Mouse (Mus musculus) erythroblast, embryonic 14.5 days (primary cell): ENCODE measurements around the gene Pygo1. TPM values are rescaled to one million over a fixed set of nuclear protein-coding genes. Genes with fewer than 3 reads are reported as not detected.

Experiments
- H3K27me3 ChIP-seq: 2 replicates; pipeline ENCODE4 v1.6.1; 2012; ENCODE audit warnings: inconsistent platforms; ENCODE audit not compliant: control insufficient read depth
- H3K36me3 ChIP-seq: 2 replicates; pipeline ENCODE4 v1.6.1; 2012; ENCODE audit warnings: mild to moderate bottlenecking, inconsistent platforms; ENCODE audit not compliant: control insufficient read depth
- H3K4me1 ChIP-seq: 2 replicates; pipeline ENCODE4 v1.6.1; 2012; ENCODE audit warnings: inconsistent platforms; ENCODE audit not compliant: control insufficient read depth
- H3K4me3 ChIP-seq: replicated peaks from 2 replicates; pipeline ENCODE3; 2012; ENCODE audit warnings: moderate library complexity, mild to moderate bottlenecking, inconsistent platforms
- H3K9me3 ChIP-seq: 2 replicates; pipeline ENCODE4 v1.6.1; 2012; ENCODE audit warnings: low read length, inconsistent platforms, mixed read lengths; ENCODE audit not compliant: control insufficient read depth
- GATA1 ChIP-seq: IDR thresholded peaks from 2 replicates; pipeline ENCODE4 v1.6.1; 2012; ENCODE audit warnings: low read length, inconsistent platforms, mixed read lengths
- TAL1 ChIP-seq: IDR thresholded peaks from 3 replicates; pipeline ENCODE4 v1.6.1; 2012; ENCODE audit warnings: low read length, inconsistent platforms, mixed read lengths
- polyA plus RNA-seq: library from polyadenylated mRNA; stranded (reverse); fragments of >175 nt; gene quantifications from 2 replicates; pipeline ENCODE4 v1.2.3, GENCODE M21; 2012

The Pygo1 gene
- polyA plus RNA-seq, 1 experiment, result not detected

DNA sequence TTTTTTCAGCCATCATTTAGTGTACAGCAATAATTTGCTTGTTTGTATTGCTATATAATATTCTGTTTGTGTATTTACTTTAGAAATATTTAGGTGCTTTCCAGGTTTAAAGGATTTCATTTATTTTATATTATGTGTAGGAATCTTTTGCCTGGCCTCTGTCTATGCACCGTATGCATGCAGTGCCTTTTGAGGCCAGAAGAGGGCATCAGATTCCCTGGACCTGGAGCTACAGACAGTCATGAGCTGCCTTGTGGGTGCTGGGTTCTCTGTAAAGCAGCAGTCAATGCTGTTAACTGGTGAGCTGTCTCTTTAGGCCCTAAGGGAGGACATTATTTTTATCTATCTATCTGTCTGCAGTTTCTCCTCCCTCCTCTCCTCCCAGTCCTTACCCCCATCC, 30.1 kb downstream of the Pygo1 start:
- Histone ChIP-seq H3K27me3 (no peaks in the 10 kb centered on the region), H3K4me3 (no peak overlapping the region), H3K36me3 (no peaks in the 10 kb centered on the region), H3K4me1 (peaks cover 13% of the 10 kb centered on the region), H3K9me3 (no peaks in the 10 kb centered on the region)
- TF ChIP-seq GATA1 (no peak), TAL1 (no peak)

DNA sequence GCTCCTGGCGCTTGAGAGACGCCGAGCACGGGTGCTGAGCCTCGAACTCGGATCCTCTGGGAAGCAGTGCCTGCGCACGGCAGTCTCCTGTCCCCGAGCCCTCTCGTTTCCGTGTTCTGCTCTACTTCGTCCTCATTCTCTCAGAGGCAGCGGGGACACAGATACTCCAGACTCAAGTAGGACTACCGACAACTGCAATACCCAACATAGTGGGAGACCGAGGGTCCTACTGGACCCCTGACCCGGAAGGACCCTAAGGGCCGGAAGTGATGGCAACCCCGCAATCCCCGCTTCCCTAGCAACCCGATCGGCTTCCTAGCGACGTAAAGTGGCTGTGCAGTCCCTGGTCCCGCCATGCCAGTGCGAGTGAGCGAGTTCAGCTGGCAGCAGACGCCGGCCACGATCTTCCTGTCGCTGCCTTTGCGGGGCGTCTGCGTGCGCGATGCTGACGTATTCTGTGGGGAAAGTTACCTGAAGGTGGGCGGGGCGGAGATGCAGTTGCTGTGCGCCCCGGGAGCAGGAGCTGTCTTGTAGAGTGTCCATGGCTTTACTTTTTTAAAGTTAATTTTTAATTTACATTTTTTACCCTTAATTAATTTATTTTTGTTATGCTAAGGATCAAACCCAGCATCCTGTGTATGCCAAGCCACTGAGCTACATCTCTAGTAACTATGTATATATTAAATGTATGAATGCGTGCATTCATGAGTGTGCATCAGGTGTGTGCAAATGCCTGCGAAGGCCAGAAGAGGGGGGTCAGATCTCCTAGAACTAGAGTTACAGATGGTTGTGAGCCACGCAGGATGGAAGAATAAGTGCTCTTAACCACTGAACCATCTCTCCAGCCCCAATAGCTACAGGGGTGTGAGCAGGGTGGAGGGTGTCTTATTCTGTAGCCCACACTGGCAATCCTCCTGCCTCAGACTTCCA, 33.3 kb downstream of the Pygo1 start, which contains the start of the genes Dyx1c1 and Gm44503:
TSS of gene Dyx1c1 (plus strand) at position 265 of the 930 bp plus-strand sequence.
TSS of gene Gm44503 (plus strand) at position 332 of the 930 bp plus-strand sequence.
- no peaks in the 10 kb centered on the region for H3K9me3 ChIP-seq
- H3K4me3 ChIP-seq, result peak within 1 kb of the TSS; percentile 68
- no peaks in the 10 kb centered on the region for H3K36me3 ChIP-seq
- TF ChIP-seq TAL1, result no peak
- H3K27me3 ChIP-seq, result no peaks in the 10 kb centered on the region
- H3K4me1 ChIP-seq, result peaks cover 16% of the 10 kb centered on the region

GRCm38 (mm10) chr9:72961346-72961745, 35.9 kb downstream of the Pygo1 start:
- peaks cover 16% of the 10 kb centered on the region for H3K4me1 ChIP-seq
- H3K27me3 ChIP-seq, result no peaks in the 10 kb centered on the region
- H3K9me3 ChIP-seq, result no peaks in the 10 kb centered on the region
- no peak overlapping the region for H3K4me3 ChIP-seq
- no peaks in the 10 kb centered on the region for H3K36me3 ChIP-seq
- no peak for TF ChIP-seq TAL1
- no peak for TF ChIP-seq GATA1

- TF ChIP-seq GATA1, result no peak
- Histone ChIP-seq H3K4me3 (no peak overlapping the region), H3K36me3 (no peaks in the 10 kb centered on the region), H3K9me3 (no peaks in the 10 kb centered on the region), H3K4me1 (peaks cover 16% of the 10 kb centered on the region), H3K27me3 (no peaks in the 10 kb centered on the region)
Observed at GRCm38 (mm10) chr9:72961959-72962358, 36.5 kb downstream of the Pygo1 start.

GRCm38 (mm10) chr9:72968349-72969061, 43.1 kb downstream of the Pygo1 start:
- Histone ChIP-seq H3K4me3 (no peak overlapping the region), H3K4me1 (no peaks in the 10 kb centered on the region)
- TF ChIP-seq TAL1, result no peak
- no peak for TF ChIP-seq GATA1

DNA sequence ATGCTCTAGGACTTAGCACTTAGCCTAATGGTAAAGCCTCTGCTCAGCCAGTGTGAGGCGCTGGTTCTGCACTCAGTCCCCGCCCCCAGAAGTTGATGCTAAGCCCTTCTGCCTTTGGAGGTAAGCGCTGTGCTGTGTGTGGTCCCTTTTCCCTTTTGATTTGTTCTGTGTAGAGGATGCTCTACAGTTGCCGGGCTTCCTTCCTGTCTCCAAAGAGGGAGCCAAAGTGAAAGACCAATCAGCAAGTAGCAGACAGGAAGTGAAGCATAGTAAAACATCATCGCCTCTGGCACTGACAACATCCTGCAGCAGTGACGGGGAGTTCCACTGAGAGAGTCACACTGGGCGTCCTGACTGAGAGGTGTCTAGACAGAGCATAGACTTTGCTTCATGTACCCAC, 44.4 kb downstream of the Pygo1 start:
- Histone ChIP-seq H3K4me3 (no peak overlapping the region), H3K9me3 (no peaks in the 10 kb centered on the region)
- TF ChIP-seq TAL1 (no peak), GATA1 (no peak)

More at GRCm38 (mm10) chr9:72968349-72969061, 43.1 kb downstream of the Pygo1 start:
- no peaks in the 10 kb centered on the region for H3K9me3 ChIP-seq
- no peaks in the 10 kb centered on the region for H3K27me3 ChIP-seq
- no peaks in the 10 kb centered on the region for H3K36me3 ChIP-seq

GRCm38 (mm10) chr9:72972435-72972834, 47.0 kb downstream of the Pygo1 start:
- no peaks in the 10 kb centered on the region for H3K36me3 ChIP-seq
- no peak for TF ChIP-seq TAL1
- TF ChIP-seq GATA1, result no peak
- no peaks in the 10 kb centered on the region for H3K4me1 ChIP-seq
- no peaks in the 10 kb centered on the region for H3K27me3 ChIP-seq
- H3K9me3 ChIP-seq, result no peaks in the 10 kb centered on the region
- H3K4me3 ChIP-seq, result no peak overlapping the region

More for the DNA sequence above, 44.4 kb downstream of the Pygo1 start:
- Histone ChIP-seq H3K36me3 (no peaks in the 10 kb centered on the region), H3K4me1 (no peaks in the 10 kb centered on the region), H3K27me3 (no peaks in the 10 kb centered on the region)

GRCm38 (mm10) chr9:72972984-72973383, 47.5 kb downstream of the Pygo1 start:
- H3K9me3 ChIP-seq, result no peaks in the 10 kb centered on the region
- no peaks in the 10 kb centered on the region for H3K36me3 ChIP-seq
- no peaks in the 10 kb centered on the region for H3K27me3 ChIP-seq
- TF ChIP-seq TAL1 (no peak), GATA1 (no peak)
- no peak overlapping the region for H3K4me3 ChIP-seq
- H3K4me1 ChIP-seq, result no peaks in the 10 kb centered on the region

DNA sequence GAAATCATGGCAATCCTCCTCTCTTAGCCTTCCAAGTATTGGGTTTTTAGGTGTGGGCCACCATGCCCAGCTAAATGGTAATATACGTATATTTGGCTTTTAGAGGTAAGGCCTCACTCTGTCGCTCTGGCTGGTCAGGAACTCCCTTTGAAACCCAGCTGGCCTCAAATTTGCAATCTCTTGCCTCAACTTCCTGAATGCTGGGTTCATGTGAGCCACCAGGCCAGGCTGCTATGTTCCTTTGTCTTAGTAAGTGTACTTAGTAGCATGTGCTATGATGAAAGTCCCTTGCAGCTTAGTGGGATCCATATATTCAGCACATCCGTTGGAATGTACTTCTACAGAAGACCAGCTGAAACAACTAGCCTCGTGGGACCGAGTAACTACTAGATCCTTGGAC, 49.3 kb downstream of the Pygo1 start:
- Histone ChIP-seq H3K9me3 (no peaks in the 10 kb centered on the region), H3K4me1 (no peaks in the 10 kb centered on the region), H3K4me3 (no peak overlapping the region), H3K27me3 (no peaks in the 10 kb centered on the region), H3K36me3 (no peaks in the 10 kb centered on the region)
- TF ChIP-seq GATA1, result no peak
- no peak for TF ChIP-seq TAL1
